Mouse (Mus musculus): ENCODE measurements at regions not wholly inside any gene's neighbourhood (a gene's known extent, or its start where the extent isn't known, plus 50 kb on each side); places are given as distances from the start of the nearest gene placed in this dataset.

DNA sequence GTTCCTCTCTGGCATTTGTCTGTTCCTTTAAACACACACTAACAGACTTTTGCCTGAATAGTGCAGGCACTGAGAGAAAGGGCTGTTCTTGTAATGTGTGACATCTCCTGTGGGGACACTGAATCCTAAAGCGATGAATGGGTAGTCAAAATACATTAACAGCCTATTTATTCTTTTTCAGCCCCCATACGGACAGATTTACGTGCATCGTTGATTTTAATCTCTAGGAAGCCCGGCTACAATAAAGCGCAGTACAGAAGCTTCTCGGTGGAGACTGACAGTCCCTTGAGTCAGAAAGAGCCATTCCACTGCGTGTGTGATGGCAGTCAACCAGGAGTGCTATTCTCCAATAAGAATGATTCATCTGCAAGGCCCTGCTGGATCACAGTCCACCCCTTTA lies 598.2 kb downstream of the Trib2 start:
- TF ChIP-seq CTCF (IDR thresholded peaks at IDR 0.05; ENCODE audit: low read depth), result no peak
- no peak for TF ChIP-seq EP300 (IDR thresholded peaks at IDR 0.05; ENCODE audit: low read depth)
